In the genomic region with DNA sequence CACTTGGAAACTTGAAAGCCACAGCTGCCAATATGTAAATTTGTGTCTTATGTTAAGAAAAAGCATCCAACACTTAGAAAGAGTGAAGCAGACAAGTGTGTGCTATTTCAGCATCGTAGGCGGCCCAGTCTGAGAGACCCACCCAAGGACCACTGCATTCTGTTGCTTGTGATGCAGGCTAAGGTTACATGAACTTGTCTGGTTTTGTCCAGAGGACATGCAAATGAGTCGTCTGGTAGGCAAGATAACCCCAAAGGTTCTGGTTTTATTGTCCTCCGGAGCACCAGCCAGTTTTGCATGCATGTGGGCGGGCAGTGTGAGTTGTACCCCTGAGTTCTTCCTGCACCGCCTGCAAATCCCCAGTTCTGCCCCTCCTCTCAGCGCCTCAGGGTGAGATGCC, we compare ENCODE assay signal across 21 mouse cellular contexts.
"Had no signal": no experiment of that assay in that cellular context is flagged by ENCODE, and none has a peak within 500 bp of the region (broad histone marks: within the 10 kb centered on the region; RNA-seq: fewer than 3 reads in every experiment).

No protein-coding gene starts in this region.

- DNase-seq: kidney, postnatal 25 days; layer of hippocampus, adult 9-11 months; liver; lung, adult 18-20 months; lung, postnatal 14 days; lung, postnatal 4 days; midbrain, embryonic 14.5 days; retina, postnatal 1 day; right cerebral cortex, postnatal 14 days; right cerebral cortex, postnatal 4 days; thymus, adult 2 months; thymus, postnatal 14 days; thymus, postnatal 4 days had no signal

- H3K36me3 ChIP-seq: liver, embryonic 12.5 days had no signal

- H3K9ac ChIP-seq: liver, embryonic 12.5 days; liver, embryonic 15.5 days; lung, embryonic 15.5 days; neural tube, embryonic 13.5 days had no signal

- H3K9me3 ChIP-seq: liver, embryonic 12.5 days; liver, embryonic 15.5 days; lung, embryonic 15.5 days; neural tube, embryonic 13.5 days had no signal

- H3K4me3 ChIP-seq: layer of hippocampus, adult 2 months; liver, embryonic 12.5 days; liver, embryonic 15.5 days; lung, embryonic 15.5 days; neural tube, embryonic 13.5 days had no signal

- H3K27ac ChIP-seq: kidney, postnatal 0 days; layer of hippocampus, adult 2 months; liver, embryonic 12.5 days; liver, embryonic 15.5 days; lung, embryonic 15.5 days; neural tube, embryonic 13.5 days; stomach, postnatal 0 days had no signal

- H3K4me2 ChIP-seq: liver, embryonic 12.5 days; liver, embryonic 15.5 days; lung, embryonic 15.5 days; midbrain, embryonic 11.5 days; neural tube, embryonic 13.5 days had no signal

- H3K4me1 ChIP-seq: liver, embryonic 12.5 days; liver, embryonic 15.5 days; lung, embryonic 15.5 days; neural tube, embryonic 13.5 days had no signal

- H3K27me3 ChIP-seq: liver, embryonic 12.5 days; liver, embryonic 15.5 days; lung, embryonic 15.5 days; neural tube, embryonic 13.5 days had no signal
